Mouse (Mus musculus) ES-Bruce4 (cell line): ENCODE measurements around the gene Hist3h2ba. TPM values are rescaled to one million over a fixed set of nuclear protein-coding genes. Genes with fewer than 3 reads are reported as not detected.

Experiments used
- H3K27ac ChIP-seq: 2 replicates; pipeline ENCODE4 v1.5.1; 2012; ENCODE audit warnings: low read length, inconsistent platforms; ENCODE audit not compliant: insufficient read depth
- H3K27me3 ChIP-seq: 2 replicates; pipeline ENCODE4 v1.6.1; 2012; ENCODE audit warnings: mild to moderate bottlenecking, low read length, inconsistent platforms; ENCODE audit not compliant: control insufficient read depth, poor library complexity, insufficient read depth, severe bottlenecking
- H3K36me3 ChIP-seq: 2 replicates; pipeline ENCODE4 v1.6.1; 2012; ENCODE audit warnings: inconsistent platforms, mild to moderate bottlenecking, low read length, moderate library complexity; ENCODE audit not compliant: control insufficient read depth, poor library complexity, insufficient read depth, severe bottlenecking
- H3K4me1 ChIP-seq: one replicate; pipeline ENCODE4 v1.8.1; 2011; ENCODE audit warnings: low read length; ENCODE audit not compliant: control insufficient read depth, insufficient read depth
- H3K4me3 ChIP-seq: 2 replicates; pipeline ENCODE4 v1.5.1; 2011; ENCODE audit warnings: low read depth, mild to moderate bottlenecking, low read length
- H3K9ac ChIP-seq: 2 replicates; pipeline ENCODE4 v1.6.1; 2012; ENCODE audit warnings: low read depth, mild to moderate bottlenecking, inconsistent platforms; ENCODE audit not compliant: poor library complexity, severe bottlenecking
- H3K9me3 ChIP-seq: replicated peaks from 2 replicates; pipeline ENCODE4 v1.6.1; 2012; ENCODE audit warnings: mild to moderate bottlenecking, low read length, inconsistent platforms; ENCODE audit not compliant: control insufficient read depth, poor library complexity, insufficient read depth, severe bottlenecking
- CTCF ChIP-seq: IDR thresholded peaks from one replicate; pipeline ENCODE4 v1.8.1; 2011; ENCODE audit warnings: low read depth, low read length
- EP300 ChIP-seq: IDR thresholded peaks from 2 replicates; pipeline ENCODE4 v1.6.1; 2011; ENCODE audit warnings: low read depth, low read length; ENCODE audit not compliant: insufficient read depth
- POLR2A ChIP-seq: IDR thresholded peaks from one replicate; pipeline ENCODE4 v1.8.1; 2011; ENCODE audit warnings: low read length; ENCODE audit not compliant: insufficient read depth
- polyA plus RNA-seq: library from polyadenylated mRNA; stranded (reverse); fragments of >200 nt; gene quantifications from 2 replicates; pipeline ENCODE4 v1.2.4, GENCODE M21; 2011; ENCODE audit warnings: low read depth; ENCODE audit not compliant: missing spikeins, insufficient read depth, insufficient read length

The Hist3h2ba gene
- polyA plus RNA-seq = 7.7 and 8.0 TPM in 2 replicates

DNA sequence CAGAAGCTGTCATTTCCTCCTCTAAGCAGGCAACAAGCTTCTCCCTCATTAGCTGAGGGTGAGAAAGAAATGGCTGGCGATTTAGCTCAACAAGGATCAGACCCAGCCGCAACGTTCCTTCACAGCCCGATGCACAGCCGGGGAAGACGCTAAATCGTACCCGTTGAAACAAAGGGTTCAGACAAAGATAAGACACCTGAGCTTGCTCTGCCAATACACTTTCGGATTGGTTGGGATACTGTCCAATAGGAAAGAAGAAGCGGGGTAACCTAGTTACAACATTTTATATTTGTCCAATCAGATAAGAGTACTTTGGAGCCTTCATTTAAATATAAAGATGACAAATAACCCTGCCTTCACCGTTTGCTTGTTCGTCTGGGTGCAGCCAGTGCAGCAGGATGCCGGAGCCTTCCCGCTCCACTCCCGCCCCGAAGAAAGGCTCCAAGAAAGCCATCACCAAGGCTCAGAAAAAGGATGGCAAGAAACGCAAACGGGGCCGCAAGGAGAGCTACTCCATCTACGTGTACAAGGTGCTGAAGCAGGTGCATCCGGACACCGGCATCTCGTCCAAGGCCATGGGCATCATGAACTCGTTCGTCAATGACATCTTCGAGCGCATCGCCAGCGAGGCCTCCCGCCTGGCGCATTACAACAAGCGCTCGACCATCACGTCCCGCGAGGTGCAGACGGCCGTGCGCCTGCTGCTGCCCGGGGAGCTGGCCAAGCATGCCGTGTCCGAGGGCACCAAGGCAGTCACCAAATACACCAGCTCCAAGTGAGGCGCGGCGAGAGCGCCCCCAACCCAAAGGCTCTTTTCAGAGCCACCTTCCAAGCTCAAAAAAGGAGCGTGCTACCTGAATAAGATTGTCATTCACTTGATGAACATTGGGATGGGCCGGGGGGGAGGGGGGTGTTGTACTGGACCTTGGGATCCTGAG, at the start of gene Hist3h2ba:
Gene Hist3h2ba (plus strand): TSS at position 379 of the 938 bp plus-strand sequence.
- H3K36me3 ChIP-seq = no peaks in the 10 kb centered on the region
- no peaks in the 10 kb centered on the region; the same call in none of the 2 replicates for H3K27me3 ChIP-seq
- TF ChIP-seq CTCF (no peak), POLR2A (peak; percentile 87), EP300 (no peak)
- H3K9ac ChIP-seq = peak within 1 kb of the TSS; percentile 73
- peak within 1 kb of the TSS; percentile 48 for H3K27ac ChIP-seq
- no peaks in the 10 kb centered on the region for H3K9me3 ChIP-seq
- no peaks in the 10 kb centered on the region for H3K4me1 ChIP-seq
- H3K4me3 ChIP-seq = peak within 1 kb of the TSS; percentile 66

DNA sequence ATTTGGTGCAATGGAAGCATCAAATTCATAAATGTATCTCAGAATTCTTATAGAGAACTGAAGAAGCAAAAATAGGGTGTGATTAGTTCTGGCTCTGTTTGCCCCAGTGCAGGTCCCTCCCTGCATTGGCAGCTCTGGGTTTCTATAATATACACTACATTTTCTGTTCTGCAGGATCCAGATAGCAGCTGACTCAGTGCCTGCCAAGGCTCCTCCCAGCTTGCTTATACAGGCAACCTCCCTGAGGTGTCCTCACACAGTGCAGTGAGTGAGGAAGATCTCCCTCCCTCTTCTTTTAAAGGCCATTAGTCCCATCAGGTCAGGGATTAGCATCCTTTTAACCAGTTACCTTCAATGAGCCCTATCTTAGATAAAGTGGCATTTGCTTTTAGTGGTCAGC, 47.6 kb upstream of the Hist3h2ba start:
- Histone ChIP-seq H3K4me3 (no peak overlapping the region), H3K27ac (no peak overlapping the region), H3K9ac (no peak overlapping the region), H3K9me3 (no peaks in the 10 kb centered on the region), H3K27me3 (no peaks in the 10 kb centered on the region), H3K4me1 (no peaks in the 10 kb centered on the region), H3K36me3 (peaks cover 3% of the 10 kb centered on the region)
- TF ChIP-seq CTCF (no peak), EP300 (no peak), POLR2A (no peak)

DNA sequence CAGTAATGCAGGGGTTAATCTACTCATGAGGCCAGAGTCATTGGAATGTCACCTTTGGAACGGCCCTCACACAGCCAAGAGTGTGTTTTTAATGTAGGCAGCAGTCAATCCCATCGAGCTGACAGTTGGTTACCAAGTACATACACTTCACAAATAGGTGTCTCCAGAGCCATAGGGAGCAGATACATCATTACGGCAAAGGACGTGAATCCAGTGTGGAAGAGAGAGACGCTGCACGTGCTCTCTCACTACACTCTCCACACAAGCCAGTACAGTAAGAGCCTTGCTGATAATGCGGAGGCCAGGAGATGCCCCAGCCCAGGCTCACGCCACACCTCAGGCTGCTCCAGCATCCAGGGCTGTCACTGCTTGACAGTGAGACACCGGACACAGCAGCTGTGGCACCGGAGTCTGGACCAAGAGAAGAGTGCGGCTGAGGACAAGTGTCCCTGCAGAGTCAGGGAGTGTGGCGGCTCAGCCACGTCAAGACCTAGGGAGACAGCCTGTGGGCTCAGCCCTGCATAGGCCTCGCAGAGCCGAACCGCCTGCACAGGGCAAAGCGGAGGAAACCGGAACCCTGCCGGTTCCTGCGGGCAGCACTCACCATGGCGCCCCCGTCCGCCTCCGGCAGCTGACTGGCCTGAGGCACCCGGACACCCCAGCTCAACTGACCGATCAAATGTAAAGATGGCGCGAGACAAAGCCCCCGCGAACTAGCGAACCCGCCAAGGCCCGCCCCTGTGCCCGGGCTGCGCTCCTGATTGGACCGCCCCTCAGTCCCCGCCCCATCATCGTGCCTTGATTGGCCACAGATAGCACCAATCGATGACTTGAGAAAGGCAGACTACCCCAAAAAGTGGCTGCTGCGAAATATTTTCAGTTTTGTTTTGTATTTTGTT, 45.0 kb upstream of the Hist3h2ba start, which contains the start of gene Zfp39:
Gene Zfp39 (minus strand): TSS at position 715 of the 899 bp plus-strand sequence.
- peaks cover 3% of the 10 kb centered on the region for H3K36me3 ChIP-seq
- H3K4me3 ChIP-seq = peak within 1 kb of the TSS; percentile 97
- no peaks in the 10 kb centered on the region for H3K9me3 ChIP-seq
- H3K4me1 ChIP-seq = no peaks in the 10 kb centered on the region
- no peak for TF ChIP-seq POLR2A
- no peak for TF ChIP-seq CTCF
- TF ChIP-seq EP300 = no peak
- peak within 1 kb of the TSS; percentile 56 for H3K9ac ChIP-seq
- no peaks in the 10 kb centered on the region for H3K27me3 ChIP-seq
- H3K27ac ChIP-seq = no peak within 1 kb of the TSS

DNA sequence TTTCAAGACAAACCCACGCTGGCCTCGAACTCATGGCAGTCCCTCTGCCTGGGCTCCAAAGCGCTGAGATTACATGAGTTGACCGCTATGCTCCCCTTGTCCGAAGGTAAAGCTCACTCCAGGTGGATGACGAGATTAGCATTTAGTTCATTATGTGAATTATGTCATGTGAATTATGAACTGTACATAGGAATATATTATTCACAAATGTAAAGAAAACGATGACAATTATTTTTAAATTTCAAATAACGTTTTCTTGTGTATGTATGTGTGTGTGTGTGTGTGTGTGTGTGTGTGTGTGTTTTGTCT, 44.4 kb upstream of the Hist3h2ba start:
- Histone ChIP-seq H3K4me1 (no peaks in the 10 kb centered on the region), H3K9me3 (no peaks in the 10 kb centered on the region), H3K36me3 (peaks cover 3% of the 10 kb centered on the region; the same call in 1 of the 2 replicates), H3K9ac (peak overlapping the region; percentile 56), H3K27ac (no peak overlapping the region), H3K4me3 (peak overlapping the region; percentile 97), H3K27me3 (no peaks in the 10 kb centered on the region)
- TF ChIP-seq CTCF (no peak), EP300 (no peak), POLR2A (no peak)

DNA sequence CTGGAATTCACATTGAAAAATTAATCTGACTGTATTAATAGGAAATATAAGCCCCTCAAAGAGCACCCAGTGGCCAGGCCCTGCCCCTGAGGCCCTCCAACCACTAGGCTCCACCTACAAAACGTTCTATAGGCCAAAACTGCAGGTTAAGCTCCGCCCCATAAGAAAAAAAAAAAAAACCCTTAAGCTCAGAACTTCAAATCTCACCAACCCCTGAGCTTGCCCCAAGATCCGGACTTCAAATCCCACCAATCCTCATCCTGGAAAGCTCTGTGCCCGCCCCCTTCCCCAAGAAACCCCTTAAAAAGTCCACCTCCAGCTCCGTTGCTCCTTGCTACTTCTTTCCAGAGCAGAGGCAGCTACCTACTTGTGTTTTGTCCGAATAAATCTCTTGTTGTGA, 43.9 kb upstream of the Hist3h2ba start:
- Histone ChIP-seq H3K4me3 (peak overlapping the region; percentile 50; the same call in 1 of the 2 replicates), H3K27me3 (no peaks in the 10 kb centered on the region), H3K36me3 (peaks cover 3% of the 10 kb centered on the region; the same call in 1 of the 2 replicates), H3K9me3 (no peaks in the 10 kb centered on the region), H3K27ac (no peak overlapping the region), H3K4me1 (no peaks in the 10 kb centered on the region), H3K9ac (no peak overlapping the region)
- TF ChIP-seq EP300 = no peak
- TF ChIP-seq POLR2A = peak; percentile 38

DNA sequence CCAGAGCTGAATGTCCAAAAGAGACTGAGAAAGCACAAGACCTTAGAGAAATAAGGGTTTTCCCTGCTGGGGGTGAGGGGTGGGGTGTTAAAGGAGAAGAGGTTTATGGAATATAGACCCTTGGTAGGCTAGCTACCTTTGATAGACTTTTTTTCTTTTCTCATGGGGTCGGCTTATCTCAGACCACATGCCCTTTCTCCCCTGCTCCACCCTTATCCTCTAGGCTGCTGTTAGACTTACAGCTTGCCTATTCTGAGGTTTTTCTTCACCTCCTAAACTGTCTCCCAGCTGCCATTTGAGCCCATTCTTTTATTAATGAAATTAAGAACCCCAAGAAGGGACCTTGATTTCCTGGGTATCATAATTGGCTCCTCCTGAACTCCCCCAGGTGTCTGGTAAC, 34.9 kb upstream of the Hist3h2ba start:
- Histone ChIP-seq H3K4me3 (no peak overlapping the region), H3K27ac (no peak overlapping the region), H3K27me3 (no peaks in the 10 kb centered on the region), H3K9me3 (no peaks in the 10 kb centered on the region), H3K4me1 (no peaks in the 10 kb centered on the region), H3K9ac (no peak overlapping the region; the same call in 1 of the 2 replicates), H3K36me3 (no peaks in the 10 kb centered on the region)
- no peak for TF ChIP-seq CTCF
- no peak for TF ChIP-seq EP300
- TF ChIP-seq POLR2A = no peak
